Mouse (Mus musculus): ENCODE data around the gene Gbgt1.

DNA sequence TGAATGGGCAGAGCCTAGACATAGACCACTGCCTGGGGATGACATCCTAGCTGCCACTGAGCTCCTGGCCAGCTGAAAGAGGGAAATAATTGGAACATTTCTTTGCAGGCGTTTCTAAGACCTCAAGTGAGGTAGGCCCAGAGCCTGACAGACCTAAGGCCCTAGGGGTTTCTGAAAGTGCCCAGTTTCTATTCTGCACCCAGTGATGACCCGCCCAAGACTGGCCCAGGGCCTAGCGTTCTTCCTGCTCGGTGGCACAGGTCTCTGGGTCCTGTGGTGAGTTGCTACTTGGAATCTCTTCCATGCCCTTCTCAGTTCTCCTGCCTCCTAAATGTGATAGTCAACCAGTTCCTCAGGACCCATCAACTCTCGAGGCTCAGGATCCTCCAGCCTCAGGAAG, 870 bp downstream of the Gbgt1 start:
- TF ChIP-seq CTCF (IDR thresholded peaks at IDR 0.05; ENCODE audit: control insufficient read depth, insufficient read depth, low read length) (no peak), POLR2A (IDR thresholded peaks at IDR 0.05; ENCODE audit: borderline replicate concordance, control insufficient read depth, low read depth, low read length) (no peak)

Measured in bone marrow, adult 2 months (tissue).